Mouse (Mus musculus) embryonic facial prominence, embryonic 15.5 days (tissue): Measurements from ENCODE around the gene Ebf1. TPM values are rescaled to one million over a fixed set of nuclear protein-coding genes. Genes with fewer than 3 reads are reported as not detected.
A peak's percentile ranks its signal among the peaks of the same experiment; 100 is the strongest.

Experiments
- ATAC-seq: fragments of 200-750 bp; cut with Nextera tagmentation; 2 replicates; pipeline ENCODE4 v1.8.0; 2017; ENCODE audit warnings: low read depth, moderate TSS enrichment; ENCODE audit not compliant: insufficient number of reproducible peaks, low FRiP score, low TSS enrichment
- H3K27ac ChIP-seq: fragments of 300-500 bp; sonication (generic); replicated peaks from 2 replicates; pipeline ENCODE4 v1.5.1; 2015; ENCODE audit warnings: mild to moderate bottlenecking, inconsistent platforms
- H3K27me3 ChIP-seq: fragments of 300-500 bp; sonication (generic); 2 replicates; pipeline ENCODE4 v1.6.1; 2015; ENCODE audit warnings: inconsistent platforms
- H3K36me3 ChIP-seq: fragments of 300-500 bp; sonication (generic); 2 replicates; pipeline ENCODE4 v1.6.1; 2015; ENCODE audit warnings: mild to moderate bottlenecking, inconsistent platforms
- H3K4me1 ChIP-seq: fragments of 300-500 bp; sonication (generic); 2 replicates; pipeline ENCODE4 v1.6.1; 2015; ENCODE audit warnings: inconsistent platforms
- H3K4me2 ChIP-seq: fragments of 300-500 bp; sonication (generic); replicated peaks from 2 replicates; pipeline ENCODE4 v1.6.1; 2015; ENCODE audit warnings: mild to moderate bottlenecking, inconsistent platforms
- H3K4me3 ChIP-seq: fragments of 300-500 bp; sonication (generic); replicated peaks from 2 replicates; pipeline ENCODE4 v1.5.1; 2015; ENCODE audit warnings: mild to moderate bottlenecking, inconsistent platforms
- H3K9ac ChIP-seq: fragments of 300-500 bp; sonication (generic); 2 replicates; pipeline ENCODE4 v1.6.1; 2015; ENCODE audit warnings: inconsistent platforms
- H3K9me3 ChIP-seq: fragments of 300-500 bp; sonication (generic); replicated peaks from 2 replicates; pipeline ENCODE4 v1.6.1; 2016; ENCODE audit warnings: inconsistent platforms
- WGBS: fragments of 180-500 bp; shearing (Covaris S2); methylation state at CpG from one replicate; pipeline ENCODE4 v1.1.7; 2015; 5-methylcytosine and 5-hydroxymethylcytosine counted together
- polyA plus RNA-seq: library from polyadenylated mRNA; unstranded; fragments of >200 nt; fragmentation: Nextera tagmentation; extraction: Ambion mirVana; gene quantifications from 2 replicates; pipeline ENCODE4 v1.2.1, GENCODE M21; 2015

Gene Ebf1
- polyA plus RNA-seq, 1 experiment from 2014 or later = 65.7 TPM

DNA sequence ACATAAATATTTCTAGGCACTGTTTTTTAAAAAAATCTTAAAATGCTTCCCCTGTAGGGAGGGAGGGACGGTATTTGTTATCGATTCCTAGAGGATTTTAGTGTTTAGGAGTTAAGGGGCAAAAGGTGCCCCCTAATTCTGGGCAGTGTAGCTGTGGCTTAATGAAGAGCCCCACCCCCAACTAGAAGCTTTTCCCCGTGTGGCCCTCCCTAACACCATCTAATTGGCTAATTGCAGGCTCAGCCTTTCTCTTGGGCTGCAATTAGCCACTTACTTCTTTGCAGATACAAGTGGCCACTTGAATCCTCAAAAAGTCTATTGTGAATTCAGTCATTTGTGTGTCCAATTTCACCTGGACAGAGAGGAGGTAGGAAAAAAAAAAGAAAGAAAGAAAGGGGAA is 175.7 kb downstream of the Ebf1 start:
- WGBS = 23% methylated on average over 3 of the region's 3 CpGs
- no peaks in the 10 kb centered on the region for H3K4me1 ChIP-seq
- no peak for ATAC-seq
- no peak overlapping the region for H3K27ac ChIP-seq
- H3K27me3 ChIP-seq = no peaks in the 10 kb centered on the region
- no peak overlapping the region for H3K4me3 ChIP-seq
- no peaks in the 10 kb centered on the region for H3K9me3 ChIP-seq
- no peak overlapping the region for H3K9ac ChIP-seq
- H3K4me2 ChIP-seq = no peak overlapping the region
- H3K36me3 ChIP-seq = no peaks in the 10 kb centered on the region

DNA sequence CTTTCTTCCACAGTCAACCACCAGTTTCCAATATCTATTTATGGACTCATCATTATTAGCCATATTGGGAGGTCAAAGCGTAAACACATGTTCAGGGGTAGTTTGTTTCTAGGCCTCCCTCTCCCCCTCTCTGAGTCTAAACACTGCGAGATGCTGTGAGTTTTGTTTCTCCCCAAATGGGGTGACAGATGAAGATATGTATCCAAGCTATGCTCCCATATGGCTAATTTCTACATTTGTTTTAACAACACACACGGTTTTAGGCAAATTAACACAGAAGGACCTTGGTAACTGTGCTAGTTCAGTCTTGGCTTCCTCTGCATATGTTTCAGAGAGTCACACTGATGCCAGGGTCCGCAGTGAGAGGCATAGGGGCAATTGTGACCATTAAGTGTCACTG is 177.8 kb downstream of the Ebf1 start:
- Histone ChIP-seq H3K4me2 (no peak overlapping the region), H3K9me3 (no peaks in the 10 kb centered on the region), H3K27me3 (no peaks in the 10 kb centered on the region), H3K36me3 (no peaks in the 10 kb centered on the region), H3K27ac (no peak overlapping the region), H3K4me1 (peaks cover 5% of the 10 kb centered on the region), H3K4me3 (no peak overlapping the region), H3K9ac (no peak overlapping the region)
- no peak for ATAC-seq
- WGBS = 87% methylated on average over 4 of the region's 4 CpGs

- Histone ChIP-seq H3K4me3 (no peak overlapping the region), H3K4me2 (no peak overlapping the region), H3K9me3 (no peaks in the 10 kb centered on the region), H3K36me3 (no peaks in the 10 kb centered on the region), H3K9ac (no peak overlapping the region), H3K4me1 (peaks cover 12% of the 10 kb centered on the region), H3K27ac (no peak overlapping the region), H3K27me3 (no peaks in the 10 kb centered on the region)
- ATAC-seq = no peak
- WGBS = 75% methylated on average over 3 of the region's 3 CpGs
Observed at GRCm38 (mm10) chr11:44795767-44796166, 178.7 kb downstream of the Ebf1 start.

GRCm38 (mm10) chr11:44798270-44798669 is 181.2 kb downstream of the Ebf1 start:
- Histone ChIP-seq H3K27ac (no peak overlapping the region), H3K36me3 (no peaks in the 10 kb centered on the region), H3K9me3 (no peaks in the 10 kb centered on the region), H3K4me1 (peaks cover 21% of the 10 kb centered on the region), H3K9ac (no peak overlapping the region), H3K4me3 (no peak overlapping the region), H3K27me3 (no peaks in the 10 kb centered on the region), H3K4me2 (no peak overlapping the region)
- 43% methylated on average over 3 of the region's 3 CpGs for WGBS
- no peak for ATAC-seq

GRCm38 (mm10) chr11:44804046-44804445 is 186.9 kb downstream of the Ebf1 start:
- Histone ChIP-seq H3K4me3 (no peak overlapping the region), H3K4me2 (no peak overlapping the region), H3K9me3 (no peaks in the 10 kb centered on the region), H3K27ac (no peak overlapping the region), H3K9ac (no peak overlapping the region), H3K27me3 (no peaks in the 10 kb centered on the region), H3K4me1 (peaks cover 32% of the 10 kb centered on the region), H3K36me3 (no peaks in the 10 kb centered on the region)
- no peak for ATAC-seq
- 86% methylated on average over 7 of the region's 7 CpGs for WGBS

- H3K9me3 ChIP-seq = no peaks in the 10 kb centered on the region
- WGBS = 14% methylated on average over 11 of the region's 11 CpGs
Observed at GRCm38 (mm10) chr11:44806589-44806988, 189.5 kb downstream of the Ebf1 start.

DNA sequence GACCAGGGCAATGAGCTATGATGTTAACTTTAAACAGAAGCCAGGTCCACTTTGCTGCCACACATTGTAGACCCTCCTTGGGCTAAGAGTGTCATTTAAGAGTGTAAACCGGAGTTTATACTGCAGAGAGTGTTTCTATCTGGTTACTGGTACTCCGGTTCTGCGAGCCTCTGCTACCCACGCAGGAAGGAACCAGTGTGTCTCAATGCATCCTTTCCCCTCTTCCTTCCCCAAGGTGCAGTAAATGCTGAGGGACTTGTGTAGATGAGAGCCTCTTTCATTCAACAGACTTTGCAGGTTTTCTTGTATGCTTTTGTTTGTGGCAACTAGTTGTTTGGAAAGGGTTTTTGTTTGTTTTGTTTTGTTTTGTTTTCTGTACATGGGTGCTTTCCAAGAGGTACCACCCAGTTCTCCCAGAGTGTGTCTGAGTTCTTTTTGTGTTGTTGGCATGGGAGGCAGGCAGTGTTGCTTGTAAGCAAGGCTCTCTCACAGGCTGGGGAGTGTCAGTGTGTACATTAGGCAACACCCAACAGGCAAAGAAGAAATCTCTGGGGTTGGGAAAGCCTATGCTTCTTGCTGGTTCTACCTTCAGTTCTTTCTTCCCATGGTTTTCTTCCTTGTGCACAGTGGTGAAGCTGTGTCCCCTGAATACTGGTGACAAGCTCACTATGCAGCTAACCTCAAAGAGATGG is 191.9 kb downstream of the Ebf1 start:
- Histone ChIP-seq H3K4me1 (peaks cover 11% of the 10 kb centered on the region), H3K9ac (no peak overlapping the region), H3K27me3 (no peaks in the 10 kb centered on the region), H3K4me2 (no peak overlapping the region), H3K9me3 (no peaks in the 10 kb centered on the region), H3K36me3 (no peaks in the 10 kb centered on the region), H3K27ac (no peak overlapping the region), H3K4me3 (no peak overlapping the region)
- no peak for ATAC-seq
- WGBS = 84% methylated on average over 4 of the region's 4 CpGs

More at GRCm38 (mm10) chr11:44806589-44806988, 189.5 kb downstream of the Ebf1 start:
- no peaks in the 10 kb centered on the region for H3K27me3 ChIP-seq
- ATAC-seq = peak; percentile 39; the same call in 1 of the 2 replicates
- H3K36me3 ChIP-seq = no peaks in the 10 kb centered on the region
- H3K9ac ChIP-seq = no peak overlapping the region
- no peak overlapping the region for H3K27ac ChIP-seq
- no peak overlapping the region for H3K4me2 ChIP-seq
- peaks cover 12% of the 10 kb centered on the region for H3K4me1 ChIP-seq
- no peak overlapping the region for H3K4me3 ChIP-seq

DNA sequence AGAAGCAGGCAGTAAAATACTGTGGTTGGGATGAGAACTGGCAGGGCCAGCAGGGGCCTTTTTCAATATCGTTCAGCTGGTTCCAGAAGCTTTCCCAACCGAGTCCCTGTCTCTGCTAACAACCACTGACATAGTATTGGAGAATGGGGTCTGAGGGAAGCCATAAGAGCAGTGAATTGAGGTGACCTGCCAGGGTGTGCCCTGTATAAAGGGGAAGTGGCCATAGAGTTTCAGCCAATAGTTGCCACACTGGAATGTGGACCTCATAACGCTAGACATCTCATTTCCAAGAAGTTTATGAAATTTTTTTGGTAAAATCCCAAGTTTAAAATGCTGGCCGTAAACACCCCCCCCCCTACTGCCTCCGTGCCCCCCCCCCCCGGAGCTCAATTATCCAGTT is 193.9 kb downstream of the Ebf1 start:
- Histone ChIP-seq H3K4me2 (no peak overlapping the region), H3K27ac (no peak overlapping the region), H3K9ac (no peak overlapping the region), H3K36me3 (no peaks in the 10 kb centered on the region), H3K4me1 (peaks cover 12% of the 10 kb centered on the region), H3K4me3 (no peak overlapping the region), H3K9me3 (no peaks in the 10 kb centered on the region), H3K27me3 (no peaks in the 10 kb centered on the region)
- WGBS = 71% methylated on average over 6 of the region's 6 CpGs
- no peak for ATAC-seq

DNA sequence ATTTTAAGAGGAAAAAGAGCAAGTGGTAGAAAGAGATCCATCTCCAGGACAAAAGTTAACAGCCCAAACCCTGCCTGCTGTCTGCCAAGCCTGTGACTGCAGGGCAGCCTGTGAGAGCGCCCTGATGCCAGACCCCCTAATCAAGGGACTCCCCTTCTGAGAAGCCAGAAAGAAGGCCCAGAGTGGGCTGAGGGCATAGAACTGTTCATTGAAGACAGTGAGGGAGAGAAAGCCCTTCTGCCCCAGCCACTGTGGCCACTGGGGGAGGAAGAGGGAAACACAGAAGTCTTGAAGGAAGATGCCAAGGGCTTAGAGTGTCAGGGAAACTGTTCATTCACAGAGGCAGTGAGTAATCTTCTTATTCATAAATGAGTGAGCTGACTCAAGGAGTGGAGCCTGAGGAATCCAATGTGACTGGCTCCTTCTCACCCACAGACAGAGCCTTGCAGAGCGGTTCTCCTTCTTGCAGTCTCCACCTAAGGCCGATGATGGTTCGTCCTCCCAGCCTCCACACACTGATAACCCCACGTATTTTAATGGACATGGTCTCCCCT is 195.2 kb downstream of the Ebf1 start:
- Histone ChIP-seq H3K9ac (no peak overlapping the region), H3K4me2 (no peak overlapping the region), H3K4me1 (0 out of 2 replicates have a peak, but pooled peaks cover 7% of the 10 kb centered on the region), H3K36me3 (no peaks in the 10 kb centered on the region), H3K27ac (no peak overlapping the region), H3K27me3 (no peaks in the 10 kb centered on the region), H3K4me3 (no peak overlapping the region), H3K9me3 (no peaks in the 10 kb centered on the region)
- ATAC-seq = no peak
- 90% methylated on average over 5 of the region's 5 CpGs for WGBS

GRCm38 (mm10) chr11:44813534-44813933 is 196.4 kb downstream of the Ebf1 start:
- Histone ChIP-seq H3K27me3 (no peaks in the 10 kb centered on the region), H3K36me3 (no peaks in the 10 kb centered on the region), H3K9ac (no peak overlapping the region), H3K4me3 (no peak overlapping the region), H3K9me3 (no peaks in the 10 kb centered on the region), H3K4me2 (no peak overlapping the region), H3K27ac (no peak overlapping the region), H3K4me1 (0 out of 2 replicates have a peak, but pooled peaks cover 7% of the 10 kb centered on the region)
- WGBS = 78% methylated on average over 7 of the region's 7 CpGs
- no peak for ATAC-seq

DNA sequence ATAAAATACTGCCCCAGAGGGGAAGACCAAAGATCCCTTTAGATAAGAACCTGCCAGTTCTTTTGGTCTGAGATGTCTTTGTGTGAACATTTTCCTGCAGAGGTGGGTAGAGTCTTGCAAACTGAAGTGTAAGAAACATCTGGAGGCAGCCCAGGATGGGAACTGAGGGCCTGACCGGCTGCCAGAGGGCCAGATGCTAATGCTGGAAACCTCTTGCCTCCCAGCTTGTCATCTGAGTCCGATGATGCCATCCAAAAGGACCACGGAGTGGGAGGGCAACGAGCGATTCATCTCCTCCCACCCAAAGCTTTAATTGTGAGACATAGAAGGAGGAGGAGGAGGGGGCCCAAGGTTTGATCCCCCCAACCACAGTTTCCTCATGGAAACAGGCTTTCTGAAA is 197.7 kb downstream of the Ebf1 start:
- Histone ChIP-seq H3K36me3 (no peaks in the 10 kb centered on the region), H3K9ac (no peak overlapping the region), H3K4me1 (0 out of 2 replicates have a peak, but pooled peaks cover 7% of the 10 kb centered on the region), H3K4me2 (no peak overlapping the region), H3K27me3 (no peaks in the 10 kb centered on the region), H3K9me3 (no peaks in the 10 kb centered on the region), H3K27ac (no peak overlapping the region), H3K4me3 (no peak overlapping the region)
- no peak; the same call in 1 of the 2 replicates for ATAC-seq
- WGBS = 52% methylated on average over 5 of the region's 5 CpGs

- H3K27me3 ChIP-seq = no peaks in the 10 kb centered on the region
- H3K27ac ChIP-seq = no peak overlapping the region
- H3K4me1 ChIP-seq = 0 out of 2 replicates have a peak, but pooled peaks cover 7% of the 10 kb centered on the region
- no peak overlapping the region for H3K4me3 ChIP-seq
- ATAC-seq = no peak
- 88% methylated on average over 4 of the region's 4 CpGs for WGBS
- no peaks in the 10 kb centered on the region for H3K36me3 ChIP-seq
- no peak overlapping the region for H3K4me2 ChIP-seq
- H3K9me3 ChIP-seq = no peaks in the 10 kb centered on the region
- no peak overlapping the region for H3K9ac ChIP-seq
Observed at GRCm38 (mm10) chr11:44815991-44816390, 198.9 kb downstream of the Ebf1 start.
